Mouse (Mus musculus) midbrain, embryonic 11.5 days (tissue): Measurements from ENCODE around the gene Atrip. TPM values are rescaled to one million over a fixed set of nuclear protein-coding genes. Genes with fewer than 3 reads are reported as not detected.
A peak's percentile ranks its signal among the peaks of the same experiment; 100 is the strongest.

Source experiments
- ATAC-seq: fragments of 200-750 bp; cut with Nextera tagmentation; 2 replicates; pipeline ENCODE4 v1.8.0; 2017; ENCODE audit warnings: moderate TSS enrichment, moderate library complexity; ENCODE audit not compliant: low FRiP score
- DNase-seq: peaks from one replicate; pipeline ENCODE4 v3.0.0; 2015; ENCODE audit warnings: low spot score; ENCODE audit errors: missing footprints
- H3K27ac ChIP-seq: fragments of 300-500 bp; sonication (generic); 2 replicates; pipeline ENCODE4 v1.5.1; 2014; ENCODE audit warnings: low read depth, low read length
- H3K27me3 ChIP-seq: fragments of 300-500 bp; sonication (generic); 2 replicates; pipeline ENCODE4 v1.6.1; 2014; ENCODE audit warnings: mild to moderate bottlenecking, low read length, moderate library complexity, mixed read lengths; ENCODE audit not compliant: control insufficient read depth, insufficient read depth
- H3K36me3 ChIP-seq: fragments of 300-500 bp; sonication (generic); 2 replicates; pipeline ENCODE4 v1.6.1; 2014; ENCODE audit warnings: mild to moderate bottlenecking, low read length, moderate library complexity, mixed read lengths; ENCODE audit not compliant: control insufficient read depth, insufficient read depth
- H3K4me1 ChIP-seq: fragments of 300-500 bp; sonication (generic); 2 replicates; pipeline ENCODE4 v1.6.1; 2014; ENCODE audit warnings: low read length; ENCODE audit not compliant: control insufficient read depth, insufficient read depth
- H3K4me2 ChIP-seq: fragments of 300-500 bp; sonication (generic); 2 replicates; pipeline ENCODE4 v1.6.1; 2014; ENCODE audit warnings: mild to moderate bottlenecking, moderate library complexity
- H3K4me3 ChIP-seq: fragments of 300-500 bp; sonication (generic); 2 replicates; pipeline ENCODE4 v1.5.1; 2014; ENCODE audit warnings: low read depth, low read length
- H3K9ac ChIP-seq: fragments of 300-500 bp; sonication (generic); 2 replicates; pipeline ENCODE4 v1.6.1; 2014; ENCODE audit warnings: low read length
- H3K9me3 ChIP-seq: fragments of 300-500 bp; sonication (generic); 2 replicates; pipeline ENCODE4 v1.6.1; 2016; ENCODE audit warnings: low read length; ENCODE audit not compliant: control insufficient read depth
- WGBS: fragments of 180-500 bp; shearing (Covaris S2); extraction: QIAGEN DNeasy Blood & Tissue Kit; methylation state at CpG from one replicate; pipeline ENCODE4 v1.1.7; 2014; 5-methylcytosine and 5-hydroxymethylcytosine counted together
- polyA plus RNA-seq: library from polyadenylated mRNA; unstranded; fragments of >200 nt; fragmentation: Nextera tagmentation; extraction: Ambion mirVana; gene quantifications from 2 replicates; pipeline ENCODE4 v1.2.1, GENCODE M21; 2014

Gene Atrip
- polyA plus RNA-seq, 1 experiment from 2014 or later = 21.7 TPM

GRCm38 (mm10) chr9:109022866-109023685 lies 50.8 kb downstream of the Atrip start:
- Histone ChIP-seq H3K27ac (no peak overlapping the region), H3K9me3 (no peaks in the 10 kb centered on the region), H3K9ac (no peak overlapping the region), H3K4me2 (no peak overlapping the region), H3K27me3 (no peaks in the 10 kb centered on the region), H3K36me3 (no peaks in the 10 kb centered on the region), H3K4me1 (no peaks in the 10 kb centered on the region), H3K4me3 (no peak overlapping the region)
- DNase-seq = no peak
- no peak for ATAC-seq
- WGBS = 92% methylated on average over 17 of the region's 17 CpGs

GRCm38 (mm10) chr9:109021428-109021827 lies 52.5 kb downstream of the Atrip start:
- H3K4me1 ChIP-seq = no peaks in the 10 kb centered on the region
- H3K9me3 ChIP-seq = no peaks in the 10 kb centered on the region
- H3K4me2 ChIP-seq = no peak overlapping the region
- no peak for DNase-seq
- no peaks in the 10 kb centered on the region for H3K27me3 ChIP-seq
- no peak overlapping the region for H3K27ac ChIP-seq
- ATAC-seq = no peak
- H3K4me3 ChIP-seq = no peak overlapping the region
- H3K36me3 ChIP-seq = no peaks in the 10 kb centered on the region
- 90% methylated on average over 4 of the region's 4 CpGs for WGBS
- no peak overlapping the region for H3K9ac ChIP-seq

- no peak for DNase-seq
- 72% methylated on average over 11 of the region's 11 CpGs for WGBS
- no peak overlapping the region for H3K27ac ChIP-seq
- H3K36me3 ChIP-seq = no peaks in the 10 kb centered on the region
- H3K9me3 ChIP-seq = no peaks in the 10 kb centered on the region
- no peaks in the 10 kb centered on the region for H3K27me3 ChIP-seq
- ATAC-seq = no peak
- H3K4me2 ChIP-seq = no peak overlapping the region
- H3K4me3 ChIP-seq = no peak overlapping the region
- no peaks in the 10 kb centered on the region for H3K4me1 ChIP-seq
- no peak overlapping the region for H3K9ac ChIP-seq
These were observed 56.8 kb downstream of the Atrip start for GRCm38 (mm10) chr9:109016973-109017604.

GRCm38 (mm10) chr9:109015397-109015796 lies 58.5 kb downstream of the Atrip start:
- ATAC-seq (no peak), DNase-seq (no peak)
- Histone ChIP-seq H3K4me2 (no peak overlapping the region), H3K27ac (no peak overlapping the region), H3K9ac (no peak overlapping the region), H3K36me3 (no peaks in the 10 kb centered on the region), H3K27me3 (no peaks in the 10 kb centered on the region), H3K4me1 (no peaks in the 10 kb centered on the region), H3K9me3 (no peaks in the 10 kb centered on the region), H3K4me3 (no peak overlapping the region)
- 89% methylated on average over 8 of the region's 8 CpGs for WGBS

GRCm38 (mm10) chr9:109010316-109010690 lies 63.6 kb downstream of the Atrip start:
- WGBS = 91% methylated on average over 14 of the region's 14 CpGs
- Histone ChIP-seq H3K4me1 (no peaks in the 10 kb centered on the region), H3K4me2 (no peak overlapping the region), H3K27me3 (no peaks in the 10 kb centered on the region), H3K27ac (no peak overlapping the region), H3K36me3 (no peaks in the 10 kb centered on the region; the same call in 1 of the 2 replicates), H3K9me3 (no peaks in the 10 kb centered on the region), H3K4me3 (no peak overlapping the region), H3K9ac (no peak overlapping the region)
- DNase-seq = no peak
- ATAC-seq = no peak

- Histone ChIP-seq H3K27ac (no peak overlapping the region), H3K4me1 (no peaks in the 10 kb centered on the region), H3K4me2 (no peak overlapping the region), H3K27me3 (no peaks in the 10 kb centered on the region), H3K9ac (no peak overlapping the region), H3K9me3 (no peaks in the 10 kb centered on the region), H3K4me3 (no peak overlapping the region), H3K36me3 (no peaks in the 10 kb centered on the region; the same call in 1 of the 2 replicates)
- ATAC-seq = no peak
- no peak for DNase-seq
- 63% methylated on average over 17 of the region's 17 CpGs for WGBS
These were observed 64.1 kb downstream of the Atrip start for GRCm38 (mm10) chr9:109009636-109010315.

GRCm38 (mm10) chr9:109008994-109009635 lies 64.8 kb downstream of the Atrip start:
- Histone ChIP-seq H3K4me2 (no peak overlapping the region), H3K9ac (no peak overlapping the region), H3K36me3 (no peaks in the 10 kb centered on the region; the same call in 1 of the 2 replicates), H3K4me3 (no peak overlapping the region), H3K4me1 (no peaks in the 10 kb centered on the region), H3K9me3 (no peaks in the 10 kb centered on the region), H3K27me3 (no peaks in the 10 kb centered on the region), H3K27ac (no peak overlapping the region)
- ATAC-seq (no peak), DNase-seq (peak; percentile 47)
- WGBS = 81% methylated on average over 9 of the region's 10 CpGs

GRCm38 (mm10) chr9:109008081-109008480 lies 65.8 kb downstream of the Atrip start:
- ATAC-seq (no peak), DNase-seq (peak; percentile 72)
- WGBS = 82% methylated on average over 9 of the region's 9 CpGs
- no peak overlapping the region for H3K9ac ChIP-seq
- H3K27me3 ChIP-seq = no peaks in the 10 kb centered on the region
- H3K9me3 ChIP-seq = no peaks in the 10 kb centered on the region
- H3K36me3 ChIP-seq = no peaks in the 10 kb centered on the region; the same call in 1 of the 2 replicates
- no peak overlapping the region for H3K4me3 ChIP-seq
- H3K4me1 ChIP-seq = no peaks in the 10 kb centered on the region
- H3K27ac ChIP-seq = no peak overlapping the region
- H3K4me2 ChIP-seq = no peak overlapping the region
